In genomic region chr12:77833411-77834169, GRCm38 (mm10) we compare ENCODE assay signal across 17 mouse cellular contexts.
"Had no signal": no experiment of that assay in that cellular context is flagged by ENCODE, and none has a peak within 500 bp of the region (broad histone marks: within the 10 kb centered on the region; RNA-seq: fewer than 3 reads in every experiment).

No protein-coding gene starts in this region.

- H3K36me3 ChIP-seq: lung, embryonic 15.5 days; midbrain, embryonic 10.5 days; midbrain, embryonic 12.5 days; neural tube, embryonic 13.5 days; neural tube, embryonic 15.5 days had no signal

- H3K4me3 ChIP-seq: lung, embryonic 15.5 days; midbrain, embryonic 10.5 days; midbrain, embryonic 12.5 days; myocyte; neural tube, embryonic 13.5 days; neural tube, embryonic 15.5 days had no signal

- H3K4me2 ChIP-seq: lung, embryonic 15.5 days; midbrain, embryonic 12.5 days; neural tube, embryonic 13.5 days; neural tube, embryonic 15.5 days had no signal

- DNase-seq: liver, postnatal 0 days; lung, adult 2 months; midbrain, embryonic 14.5 days; right cerebral cortex, postnatal 14 days; spleen, adult 18-20 months; thymus, adult 18-20 months; thymus, postnatal 14 days; thymus, postnatal 36 days had no signal

- H3K4me1 ChIP-seq: lung, embryonic 15.5 days; midbrain, embryonic 10.5 days; midbrain, embryonic 12.5 days; neural tube, embryonic 13.5 days; neural tube, embryonic 15.5 days had no signal

- ATAC-seq: liver, postnatal 0 days; lung, postnatal 0 days; midbrain, embryonic 16.5 days had no signal

- H3K9ac ChIP-seq: liver, postnatal 0 days; lung, embryonic 15.5 days; midbrain, embryonic 12.5 days; neural tube, embryonic 13.5 days; neural tube, embryonic 15.5 days had no signal

- H3K27ac ChIP-seq: lung, embryonic 15.5 days; macrophage; midbrain, embryonic 10.5 days; midbrain, embryonic 12.5 days; neural tube, embryonic 13.5 days; neural tube, embryonic 15.5 days had no signal

- H3K27me3 ChIP-seq: lung, embryonic 15.5 days; midbrain, embryonic 12.5 days; neural tube, embryonic 13.5 days; neural tube, embryonic 15.5 days had no signal

- H3K9me3 ChIP-seq: lung, embryonic 15.5 days; midbrain, embryonic 10.5 days; midbrain, embryonic 12.5 days; neural tube, embryonic 13.5 days; neural tube, embryonic 15.5 days had no signal
